Mouse (Mus musculus): Measurements from ENCODE around the gene Atp7b. TPM values are rescaled to one million over a fixed set of nuclear protein-coding genes. Genes with fewer than 3 reads are reported as not detected.

The Atp7b gene
- total RNA-seq, 2 experiments from 2014 or later = 2.3 to 2.5 TPM

DNA sequence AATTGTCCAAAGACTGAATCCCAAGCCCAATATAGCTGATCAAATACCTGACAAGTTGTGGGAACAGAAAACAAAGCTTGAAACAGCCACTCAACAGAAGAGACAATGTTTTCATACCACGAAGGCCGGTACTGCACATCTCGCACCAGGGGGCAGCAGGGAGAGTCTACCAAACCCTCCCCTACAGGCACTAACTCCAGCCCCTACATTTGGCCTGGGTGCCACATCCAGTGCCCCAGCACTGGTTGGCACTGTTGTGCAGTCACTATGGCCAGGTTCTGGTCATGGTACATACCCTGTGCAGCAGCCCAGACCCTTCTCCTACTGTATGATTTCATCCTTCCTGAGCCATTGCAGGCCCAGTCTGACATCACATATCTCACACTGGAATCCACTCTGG, 31.1 kb downstream of the Atp7b start:
- DNase-seq (ENCODE audit: extremely low spot score in 1 of 2, low spot score in 1 of 2) = no peak

DNA sequence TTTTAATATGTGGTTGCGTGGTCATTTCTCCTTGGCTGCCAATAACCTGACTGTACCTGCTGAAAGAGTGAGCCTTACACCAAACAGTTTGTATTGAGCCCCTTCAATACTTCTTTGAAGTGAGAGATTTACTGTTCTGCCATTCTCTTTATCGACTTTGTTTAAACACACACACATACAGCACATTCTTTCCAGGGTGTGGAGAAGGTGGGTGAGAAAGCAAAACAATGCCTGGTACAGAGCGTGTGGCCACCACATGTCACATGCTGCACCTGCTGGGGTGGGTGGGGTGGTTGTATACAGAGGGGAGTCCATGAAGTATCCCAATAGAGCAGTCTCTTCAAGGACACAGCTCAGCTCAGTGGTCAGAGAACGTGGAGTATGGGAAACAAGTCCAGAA, 34.9 kb downstream of the Atp7b start:
- DNase-seq (ENCODE audit: extremely low spot score in 1 of 2, low spot score in 1 of 2) = no peak

- DNase-seq (ENCODE audit: extremely low spot score in 1 of 2, low spot score in 1 of 2) = no peak
Measured at GRCm38 (mm10) chr8:22022244-22022643, 37.9 kb downstream of the Atp7b start.

DNA sequence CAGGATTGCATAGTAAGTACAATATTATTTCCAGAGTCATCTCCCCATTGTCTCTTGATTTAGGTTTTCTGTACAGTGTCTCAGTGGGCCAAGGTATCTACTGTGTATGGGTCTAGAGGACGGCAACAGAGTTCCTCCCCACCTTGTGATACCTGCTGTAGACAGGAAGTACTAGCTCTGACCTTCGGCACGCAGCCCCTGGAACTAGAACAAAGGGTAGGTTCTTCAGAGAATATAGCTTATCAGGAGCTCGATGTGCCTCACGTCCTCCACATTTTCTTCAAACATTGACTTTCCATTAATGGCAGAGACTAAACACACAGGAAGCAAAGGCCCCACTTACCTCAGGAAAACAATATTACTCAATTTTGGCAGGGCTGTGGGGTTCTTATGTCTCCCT, 40.6 kb downstream of the Atp7b start:
- no peak for DNase-seq (ENCODE audit: extremely low spot score in 1 of 2, low spot score in 1 of 2)

- DNase-seq (ENCODE audit: extremely low spot score in 1 of 2, low spot score in 1 of 2) = no peak
Measured at GRCm38 (mm10) chr8:22017731-22018130, 42.4 kb downstream of the Atp7b start.

DNA sequence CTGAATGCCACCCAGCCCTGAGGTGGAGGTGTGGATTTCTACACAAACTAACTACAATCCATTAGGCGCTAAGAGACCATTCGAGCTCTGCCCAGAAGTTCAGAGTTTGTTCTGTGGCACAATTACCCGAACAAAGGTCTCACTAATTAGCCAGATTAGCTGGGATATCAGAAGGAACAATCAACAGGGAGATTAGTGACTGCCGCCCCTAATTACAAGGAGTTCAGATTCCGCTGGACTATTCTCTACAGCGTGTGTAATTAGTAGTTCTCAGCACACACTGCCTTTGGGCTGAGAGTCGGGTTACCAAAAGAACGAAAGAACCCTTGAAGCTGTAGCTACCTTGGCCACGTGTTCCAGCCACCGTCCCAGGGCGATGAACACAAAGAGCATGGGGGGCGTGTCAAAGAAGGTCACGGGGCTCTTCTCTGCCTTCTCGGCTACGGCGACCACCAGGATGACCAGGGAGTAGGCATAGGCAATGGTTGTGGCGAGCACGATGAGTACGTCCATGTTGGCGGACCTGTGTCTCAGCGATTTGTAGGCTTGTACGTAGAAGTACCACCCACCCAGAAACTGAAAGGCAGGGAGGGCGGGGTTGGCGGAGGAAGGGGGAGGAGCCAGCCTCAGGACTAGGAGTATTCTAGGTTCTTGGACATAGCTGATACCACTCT, 46.9 kb downstream of the Atp7b start:
- DNase-seq (ENCODE audit: extremely low spot score in 1 of 2, low spot score in 1 of 2) = no peak

GRCm38 (mm10) chr8:22009403-22009802, 50.7 kb downstream of the Atp7b start:
- DNase-seq (ENCODE audit: extremely low spot score in 1 of 2, low spot score in 1 of 2) = no peak

DNA sequence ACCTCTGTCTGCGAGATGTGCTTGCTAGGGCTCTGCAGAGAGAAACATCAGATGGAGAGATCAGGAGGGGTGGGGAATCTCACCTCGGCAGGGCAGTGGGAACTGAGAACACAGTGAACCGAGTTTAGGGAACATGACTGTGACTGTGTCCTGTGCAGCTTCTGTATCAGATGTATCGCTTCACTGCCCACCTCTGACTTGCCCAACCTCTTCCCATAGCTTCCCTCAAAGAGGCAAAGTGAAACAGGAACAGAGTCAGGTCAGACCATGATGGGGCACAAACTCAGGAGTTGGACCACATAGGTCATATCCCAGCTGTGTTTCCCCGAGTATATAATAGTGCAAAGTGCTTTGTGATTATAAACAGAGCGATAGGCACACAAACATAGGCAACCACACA, 53.7 kb downstream of the Atp7b start:
- no peak for DNase-seq (ENCODE audit: extremely low spot score in 1 of 2, low spot score in 1 of 2)

DNA sequence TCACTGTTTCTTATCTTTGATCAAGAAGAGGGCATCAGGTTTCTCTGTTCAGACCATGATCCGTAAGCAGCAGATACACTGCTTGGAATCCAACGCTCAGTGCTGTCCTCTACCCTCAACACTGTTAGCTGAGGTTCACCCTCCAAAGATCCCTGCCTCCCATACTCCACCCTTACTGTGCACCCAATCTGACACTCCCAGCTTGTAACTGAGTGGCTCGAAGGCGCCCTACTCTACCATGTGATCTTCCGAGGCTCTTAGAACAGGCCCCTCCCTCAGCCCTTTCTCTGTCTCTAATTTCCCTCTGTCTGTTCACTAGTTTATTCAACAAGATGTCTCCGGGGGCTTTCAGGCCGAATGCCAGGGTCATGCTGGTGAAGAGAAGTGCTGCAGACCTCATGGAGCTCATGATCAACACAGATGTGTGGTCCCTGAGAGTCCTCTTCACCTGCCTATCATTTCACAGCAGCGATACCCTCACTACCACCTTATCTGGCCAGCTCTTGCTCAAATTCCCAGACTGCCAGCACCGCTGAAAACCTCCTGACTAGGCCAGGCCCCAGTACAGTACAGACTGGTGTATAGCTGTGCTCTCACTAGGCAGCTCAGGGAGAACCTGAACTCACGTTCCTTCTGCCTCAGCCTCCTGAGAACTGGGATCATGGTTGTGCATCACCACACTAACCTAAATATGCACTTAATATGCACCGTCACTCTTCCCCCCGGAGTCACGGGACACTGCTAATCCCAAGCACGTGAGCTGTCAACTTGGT, 55.2 kb downstream of the Atp7b start:
- no peak for DNase-seq (ENCODE audit: extremely low spot score in 1 of 2, low spot score in 1 of 2)

GRCm38 (mm10) chr8:21995181-21995580, 64.9 kb downstream of the Atp7b start:
- no peak for DNase-seq (ENCODE audit: extremely low spot score in 1 of 2, low spot score in 1 of 2)

DNA sequence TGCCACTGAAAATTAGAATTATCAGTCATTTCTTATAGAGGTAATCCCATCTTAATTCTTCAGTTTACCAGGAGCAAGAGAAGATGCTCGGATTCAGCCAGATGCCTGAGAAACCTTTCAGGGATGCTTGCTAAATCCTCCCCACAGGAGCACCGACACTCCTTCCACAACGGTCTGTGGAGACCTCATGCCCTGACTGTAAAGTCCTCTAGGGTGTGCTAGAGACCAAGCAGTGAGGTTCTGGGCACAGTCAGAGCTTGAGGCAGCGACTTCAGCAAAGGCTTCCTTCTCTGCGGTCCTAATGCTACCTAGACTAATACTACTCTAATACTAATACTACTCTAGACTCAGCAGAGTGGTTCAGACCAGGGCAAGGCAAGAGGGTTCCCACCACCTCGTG, 67.9 kb downstream of the Atp7b start:
- peak in 1 of 2 experiments; percentile 47 for DNase-seq (ENCODE audit: extremely low spot score in 1 of 2, low spot score in 1 of 2)

GRCm38 (mm10) chr8:21981664-21982337, 78.3 kb downstream of the Atp7b start:
- DNase-seq (ENCODE audit: extremely low spot score in 1 of 2, low spot score in 1 of 2) = peak in 1 of 2 experiments; percentile 6

DNA sequence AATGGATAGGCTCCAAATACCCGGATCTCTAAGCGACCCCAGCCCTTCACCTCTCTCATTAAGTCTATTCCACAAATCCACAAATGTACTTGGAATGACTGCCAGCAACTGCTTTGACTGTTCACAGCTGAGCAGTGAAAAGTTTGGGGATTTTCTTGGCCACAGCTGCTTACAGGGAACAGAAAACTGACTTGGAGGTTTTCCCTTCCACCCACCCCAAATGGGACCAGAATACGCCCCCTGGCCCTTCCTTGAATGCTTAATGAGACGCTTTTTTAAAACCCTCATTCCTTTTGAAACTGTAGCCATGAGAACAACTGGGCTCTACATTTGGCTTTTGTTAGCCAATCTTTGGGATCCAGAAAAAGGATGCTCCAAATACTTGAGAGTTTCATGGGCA, 81.9 kb downstream of the Atp7b start:
- DNase-seq (ENCODE audit: extremely low spot score in 1 of 2, low spot score in 1 of 2) = no peak

GRCm38 (mm10) chr8:21969475-21969874, 90.6 kb downstream of the Atp7b start, which contains the start of gene Ccdc70:
Ccdc70 (plus strand) TSS chr8:21969775.
- no peak for DNase-seq (ENCODE audit: extremely low spot score in 1 of 2, low spot score in 1 of 2)

DNA sequence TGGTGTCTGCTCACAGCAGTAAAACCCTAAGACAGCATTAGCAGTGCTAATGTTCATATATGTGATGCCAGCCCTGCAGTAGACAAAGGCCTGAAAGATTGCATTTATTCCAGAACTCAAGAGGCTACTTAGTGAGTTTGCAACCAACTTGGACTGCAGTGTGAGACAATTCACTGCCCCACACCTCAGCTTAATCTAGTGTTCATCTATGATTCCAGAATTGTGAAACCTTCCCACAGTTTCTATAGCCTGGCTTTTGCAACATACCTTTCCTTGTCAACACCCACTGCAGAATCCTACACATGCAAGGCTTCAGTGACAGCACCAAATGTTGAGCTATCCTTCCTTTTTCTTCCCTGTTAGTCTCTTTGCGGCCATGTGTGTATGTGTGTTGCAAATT, 93.5 kb downstream of the Atp7b start:
- DNase-seq (ENCODE audit: extremely low spot score in 1 of 2, low spot score in 1 of 2) = no peak

DNA sequence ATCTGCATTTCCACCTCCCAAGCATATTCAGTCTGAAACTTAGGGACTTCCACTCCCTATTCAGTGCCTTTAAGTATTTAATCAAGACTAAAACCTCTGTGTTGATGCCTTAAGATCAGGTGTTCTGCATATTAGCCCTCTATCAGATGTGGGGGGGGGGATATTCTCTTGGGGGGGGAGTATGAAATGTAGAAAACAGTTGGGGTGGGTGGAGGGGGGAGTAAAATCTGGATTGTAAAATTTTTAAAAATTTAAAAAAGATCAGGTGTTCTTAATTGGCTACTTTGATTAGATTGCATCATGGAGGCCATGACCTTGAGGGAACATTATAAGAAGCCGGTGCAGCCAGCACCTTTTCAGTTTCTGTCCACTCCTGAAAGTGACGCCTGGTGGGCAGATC, 101.7 kb downstream of the Atp7b start, which contains the start of gene Fam90a1a:
Fam90a1a (plus strand) TSS at position 301 of the 400 bp plus-strand sequence.
- DNase-seq (ENCODE audit: extremely low spot score in 1 of 2, low spot score in 1 of 2) = no peak

GRCm38 (mm10) chr8:21956336-21956735, 103.8 kb downstream of the Atp7b start:
- DNase-seq (ENCODE audit: extremely low spot score in 1 of 2, low spot score in 1 of 2) = no peak

DNA sequence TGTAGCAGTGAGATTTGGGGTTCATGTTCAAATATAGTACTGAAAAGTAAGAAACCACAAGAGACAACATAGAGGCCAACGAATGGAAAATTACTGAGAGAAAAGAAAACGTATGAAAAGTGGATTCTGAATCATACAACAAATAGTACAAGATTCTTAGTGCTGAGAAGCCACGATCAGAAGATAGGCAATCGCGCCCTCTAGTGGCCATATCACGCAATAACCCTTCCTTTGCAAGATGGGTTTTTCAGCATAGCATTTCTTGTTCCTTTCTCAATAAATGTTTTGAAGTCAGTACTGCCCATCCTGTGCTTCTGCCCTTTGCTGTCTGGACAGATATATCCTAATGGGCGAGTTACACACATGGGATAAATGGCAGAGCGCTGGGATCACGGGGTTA, 104.8 kb downstream of the Atp7b start:
- peak; percentile 12 to 61 for DNase-seq (ENCODE audit: extremely low spot score in 1 of 2, low spot score in 1 of 2)

DNA sequence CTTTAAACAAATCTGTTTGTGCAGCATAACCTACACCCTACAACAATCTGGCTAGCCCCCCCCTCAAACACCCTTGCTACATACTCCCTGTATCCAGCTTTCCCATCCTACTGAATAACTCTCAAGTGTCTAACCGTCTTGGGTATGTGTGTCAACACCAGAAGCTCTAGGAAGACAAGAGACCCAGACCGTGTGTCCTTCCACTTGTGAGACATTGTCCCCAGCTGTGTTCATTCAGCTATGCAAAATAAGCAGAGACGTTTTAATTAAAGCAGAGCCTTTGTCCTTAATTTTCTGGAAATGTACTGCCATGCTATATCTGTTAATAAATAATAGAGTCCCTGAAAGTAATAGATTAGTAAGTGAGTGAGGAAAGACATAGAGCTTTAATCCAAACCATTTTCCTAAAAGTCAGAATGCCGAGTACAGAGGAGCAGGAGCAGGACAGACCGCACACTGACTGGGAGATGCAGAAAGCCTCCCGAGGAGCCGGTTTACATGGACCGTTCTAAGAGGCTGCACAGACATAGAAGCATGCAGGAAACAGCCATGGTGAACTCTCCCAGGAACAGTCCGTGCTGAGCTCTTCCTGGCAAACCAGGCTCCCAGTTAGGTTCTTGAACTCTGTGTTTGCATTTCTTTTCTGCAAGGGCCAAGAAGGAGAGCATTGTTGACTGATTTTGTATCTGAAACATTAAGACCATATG, 112.6 kb downstream of the Atp7b start:
- no peak for DNase-seq (ENCODE audit: extremely low spot score in 1 of 2, low spot score in 1 of 2)

DNA sequence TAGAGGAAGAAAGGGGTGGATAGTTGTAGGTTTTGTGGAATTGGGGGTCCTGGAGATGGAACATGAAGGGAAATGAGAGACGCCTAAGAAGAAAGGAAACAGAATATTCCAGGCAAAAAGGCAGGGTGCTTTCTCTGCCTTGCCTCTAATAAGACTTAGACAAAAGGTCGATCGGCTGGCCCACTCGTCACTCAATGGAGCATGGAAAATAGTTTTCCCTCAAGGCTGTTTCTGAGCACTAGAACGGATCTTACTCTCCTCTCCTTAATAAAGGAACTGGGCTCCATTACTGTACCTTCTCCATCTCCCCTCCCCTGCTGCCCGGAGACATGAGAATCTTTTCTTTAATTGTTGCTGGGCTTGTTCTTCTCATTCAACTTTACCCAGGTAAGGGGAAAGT, 113.6 kb downstream of the Atp7b start, which contains the start of gene Defb13:
Defb13 (plus strand) TSS at position 301 of the 400 bp plus-strand sequence.
- no peak for DNase-seq (ENCODE audit: extremely low spot score in 1 of 2, low spot score in 1 of 2)

Data from layer of hippocampus, postnatal 25 days (tissue).